Mouse (Mus musculus) liver, embryonic 16.5 days (tissue): ENCODE results near the gene Bcl7c. TPM values are rescaled to one million over a fixed set of nuclear protein-coding genes. Genes with fewer than 3 reads are reported as not detected.
A peak's percentile ranks its signal among the peaks of the same experiment; 100 is the strongest.

Source experiments
- ATAC-seq: fragments of 200-750 bp; cut with Nextera tagmentation; 2 replicates; pipeline ENCODE4 v1.8.0; 2017; ENCODE audit warnings: low read depth, mild to moderate bottlenecking, moderate number of reproducible peaks, moderate library complexity
- H3K27ac ChIP-seq: fragments of 300-500 bp; sonication (generic); 2 replicates; pipeline ENCODE4 v1.5.1; 2014; ENCODE audit warnings: mild to moderate bottlenecking, low read length
- H3K27me3 ChIP-seq: fragments of 300-500 bp; sonication (generic); 2 replicates; pipeline ENCODE4 v1.6.1; 2014; ENCODE audit warnings: low read depth, low read length, mixed read lengths; ENCODE audit not compliant: control insufficient read depth, insufficient read depth
- H3K36me3 ChIP-seq: fragments of 300-500 bp; sonication (generic); 2 replicates; pipeline ENCODE4 v1.6.1; 2014; ENCODE audit warnings: mild to moderate bottlenecking; ENCODE audit not compliant: control insufficient read depth, insufficient read depth
- H3K4me1 ChIP-seq: fragments of 300-500 bp; sonication (generic); 2 replicates; pipeline ENCODE4 v1.6.1; 2014; ENCODE audit warnings: low read depth, low read length, mixed read lengths; ENCODE audit not compliant: control insufficient read depth
- H3K4me2 ChIP-seq: fragments of 300-500 bp; sonication (generic); 2 replicates; pipeline ENCODE4 v1.6.1; 2014; ENCODE audit warnings: low read depth, low read length, mixed read lengths
- H3K4me3 ChIP-seq: fragments of 300-500 bp; sonication (generic); 2 replicates; pipeline ENCODE4 v1.5.1; 2014; ENCODE audit warnings: low read depth, mild to moderate bottlenecking, low read length
- H3K9ac ChIP-seq: fragments of 300-500 bp; sonication (generic); 2 replicates; pipeline ENCODE4 v1.6.1; 2014; ENCODE audit warnings: low read depth, low read length
- H3K9me3 ChIP-seq: fragments of 300-500 bp; sonication (generic); replicated peaks from 2 replicates; pipeline ENCODE4 v1.6.1; 2016; ENCODE audit warnings: low read length; ENCODE audit not compliant: control insufficient read depth
- WGBS: fragments of 180-500 bp; shearing (Covaris S2); extraction: QIAGEN DNeasy Blood & Tissue Kit; methylation state at CpG from one replicate; pipeline ENCODE4 v1.1.7; 2014; ENCODE audit not compliant: insufficient replicate concordance; 5-methylcytosine and 5-hydroxymethylcytosine counted together
- polyA plus RNA-seq: library from polyadenylated mRNA; unstranded; fragments of >200 nt; fragmentation: Nextera tagmentation; extraction: Ambion mirVana; gene quantifications from 2 replicates; pipeline ENCODE4 v1.2.1, GENCODE M21; 2015

The Bcl7c gene
- polyA plus RNA-seq, 1 experiment from 2014 or later, result 16.8 TPM

DNA sequence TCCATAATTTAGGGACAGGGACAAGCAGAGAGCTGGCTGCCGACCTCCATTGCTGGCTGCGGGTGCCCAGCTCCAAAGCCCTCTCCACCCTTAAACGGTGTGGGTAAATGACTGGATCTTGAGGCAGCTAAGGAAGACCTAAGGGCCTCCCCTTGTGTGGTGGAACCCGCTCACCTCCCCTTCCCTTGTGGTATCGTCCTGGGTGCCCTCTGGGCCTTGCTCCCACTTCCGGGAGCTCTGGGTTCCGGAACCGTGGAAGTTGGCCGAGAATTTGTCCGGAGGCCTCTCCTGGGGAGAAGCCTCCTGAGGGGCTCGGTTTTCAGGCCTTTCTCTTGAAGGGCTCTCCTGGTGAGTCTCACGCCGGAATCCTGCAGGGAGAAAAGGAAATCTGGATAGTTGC lies 42.1 kb downstream of the Bcl7c start:
- Histone ChIP-seq H3K9me3 (no peaks in the 10 kb centered on the region), H3K27me3 (no peaks in the 10 kb centered on the region), H3K9ac (no peak overlapping the region), H3K4me2 (no peak overlapping the region), H3K36me3 (no peaks in the 10 kb centered on the region), H3K4me1 (no peaks in the 10 kb centered on the region), H3K4me3 (no peak overlapping the region), H3K27ac (no peak overlapping the region)
- WGBS, result 77% methylated on average over 13 of the region's 13 CpGs
- ATAC-seq, result no peak

DNA sequence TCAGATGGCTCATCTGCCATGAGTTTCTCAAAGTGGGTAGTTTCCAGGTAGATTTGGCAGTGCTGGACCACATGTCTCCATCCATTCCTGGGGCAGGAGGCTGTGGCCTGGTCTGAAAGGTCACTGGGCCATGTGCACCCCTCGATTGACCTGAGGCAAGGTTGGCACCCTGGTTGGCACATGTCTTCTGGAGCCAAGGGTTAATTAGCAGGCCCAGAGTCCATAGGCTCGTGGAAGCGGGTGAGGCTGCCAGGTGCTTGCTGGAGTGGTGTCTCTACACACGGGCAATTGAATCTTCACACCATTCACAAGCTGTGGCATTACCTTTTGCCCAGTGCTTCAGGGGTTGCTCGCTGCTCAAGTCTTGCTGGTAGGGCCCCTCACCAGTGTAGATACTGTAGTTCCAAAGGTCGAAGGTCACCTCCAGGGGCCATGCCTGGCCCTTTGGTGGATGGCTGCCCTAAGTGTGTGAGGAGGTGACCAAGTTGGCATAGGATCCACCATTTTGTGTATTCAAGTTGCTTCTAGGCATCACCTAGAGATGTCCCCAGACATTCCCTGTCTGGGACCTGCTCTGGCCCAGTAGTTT lies 42.6 kb downstream of the Bcl7c start:
- WGBS, result 66% methylated on average over 6 of the region's 6 CpGs
- no peak overlapping the region for H3K27ac ChIP-seq
- no peaks in the 10 kb centered on the region for H3K9me3 ChIP-seq
- no peak overlapping the region for H3K4me2 ChIP-seq
- no peaks in the 10 kb centered on the region for H3K27me3 ChIP-seq
- H3K36me3 ChIP-seq, result no peaks in the 10 kb centered on the region
- no peak overlapping the region for H3K9ac ChIP-seq
- ATAC-seq, result no peak
- H3K4me1 ChIP-seq, result no peaks in the 10 kb centered on the region
- no peak overlapping the region for H3K4me3 ChIP-seq

DNA sequence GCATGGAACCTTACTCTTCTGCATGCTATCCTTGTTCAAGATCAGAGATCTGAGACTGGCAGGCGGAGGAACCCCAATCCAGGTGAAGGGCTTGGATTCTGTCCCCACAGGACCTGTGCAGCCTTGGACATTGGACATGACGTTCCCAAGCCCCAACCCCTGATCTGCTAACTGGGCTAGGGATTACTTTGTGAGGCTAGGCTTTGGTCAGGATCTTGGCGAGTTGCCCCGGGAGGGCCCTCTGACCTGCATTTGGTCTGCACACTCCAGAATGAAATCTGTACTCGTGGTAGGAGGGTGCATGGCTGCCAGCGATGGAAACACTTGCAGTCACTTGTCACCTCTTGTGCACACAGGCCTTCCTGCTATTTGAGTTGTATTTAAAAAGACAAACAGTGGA lies 45.8 kb downstream of the Bcl7c start:
- ATAC-seq, result peak; percentile 67
- Histone ChIP-seq H3K9me3 (no peaks in the 10 kb centered on the region), H3K27ac (no peak overlapping the region), H3K27me3 (no peaks in the 10 kb centered on the region), H3K4me3 (no peak overlapping the region), H3K36me3 (no peaks in the 10 kb centered on the region), H3K9ac (no peak overlapping the region), H3K4me1 (no peaks in the 10 kb centered on the region), H3K4me2 (no peak overlapping the region)
- WGBS, result 60% methylated on average over 6 of the region's 6 CpGs

DNA sequence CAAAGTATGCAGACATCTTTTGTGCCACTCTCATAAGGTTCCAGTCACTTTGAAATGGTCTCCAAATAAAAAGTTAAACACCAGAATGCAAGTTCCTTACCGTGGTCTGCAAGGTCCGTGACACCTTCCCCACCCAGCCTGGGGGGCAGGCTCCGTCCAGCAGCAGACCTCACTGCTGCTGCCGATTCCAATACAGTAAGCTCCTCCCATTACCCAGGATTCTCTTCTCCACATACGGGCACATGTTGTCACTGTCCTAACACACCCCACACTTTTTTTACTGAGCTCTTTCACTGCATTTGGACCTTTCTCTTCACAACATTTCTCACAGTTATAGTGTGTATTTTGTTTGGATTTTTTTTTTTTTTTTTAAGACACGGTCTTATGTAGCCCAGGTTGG lies 46.9 kb downstream of the Bcl7c start:
- ATAC-seq, result no peak
- H3K27me3 ChIP-seq, result no peaks in the 10 kb centered on the region
- no peaks in the 10 kb centered on the region for H3K36me3 ChIP-seq
- H3K9me3 ChIP-seq, result no peaks in the 10 kb centered on the region
- H3K4me2 ChIP-seq, result no peak overlapping the region
- no peak overlapping the region for H3K9ac ChIP-seq
- H3K4me3 ChIP-seq, result no peak overlapping the region
- H3K27ac ChIP-seq, result no peak overlapping the region
- H3K4me1 ChIP-seq, result no peaks in the 10 kb centered on the region
- WGBS, result 66% methylated on average over 6 of the region's 6 CpGs

GRCm38 (mm10) chr7:127660882-127661281 lies 47.9 kb downstream of the Bcl7c start:
- no peak for ATAC-seq
- Histone ChIP-seq H3K4me1 (no peaks in the 10 kb centered on the region), H3K36me3 (no peaks in the 10 kb centered on the region), H3K27me3 (no peaks in the 10 kb centered on the region), H3K4me3 (no peak overlapping the region), H3K9ac (no peak overlapping the region), H3K27ac (no peak overlapping the region), H3K9me3 (no peaks in the 10 kb centered on the region), H3K4me2 (no peak overlapping the region)
- WGBS, result 75% methylated on average over 3 of the region's 3 CpGs

- no peak overlapping the region for H3K4me3 ChIP-seq
- no peaks in the 10 kb centered on the region for H3K27me3 ChIP-seq
- ATAC-seq, result no peak
- H3K27ac ChIP-seq, result no peak overlapping the region
- WGBS, result 17% methylated on average over 4 of the region's 4 CpGs
- no peak overlapping the region for H3K4me2 ChIP-seq
- H3K9me3 ChIP-seq, result no peaks in the 10 kb centered on the region
- no peaks in the 10 kb centered on the region for H3K36me3 ChIP-seq
- no peak overlapping the region for H3K9ac ChIP-seq
- no peaks in the 10 kb centered on the region for H3K4me1 ChIP-seq
Observed at GRCm38 (mm10) chr7:127656946-127657345, 51.8 kb downstream of the Bcl7c start.

GRCm38 (mm10) chr7:127654318-127654717 lies 54.4 kb downstream of the Bcl7c start:
- Histone ChIP-seq H3K4me2 (no peak overlapping the region), H3K9ac (no peak overlapping the region), H3K27ac (no peak overlapping the region), H3K4me3 (no peak overlapping the region), H3K27me3 (no peaks in the 10 kb centered on the region), H3K4me1 (no peaks in the 10 kb centered on the region), H3K36me3 (no peaks in the 10 kb centered on the region), H3K9me3 (no peaks in the 10 kb centered on the region)
- 68% methylated on average over 10 of the region's 10 CpGs for WGBS
- no peak for ATAC-seq

- no peak overlapping the region for H3K27ac ChIP-seq
- H3K27me3 ChIP-seq, result no peaks in the 10 kb centered on the region; the same call in 1 of the 2 replicates
- H3K36me3 ChIP-seq, result no peaks in the 10 kb centered on the region
- ATAC-seq, result no peak; the same call in 1 of the 2 replicates
- no peaks in the 10 kb centered on the region for H3K9me3 ChIP-seq
- no peak overlapping the region for H3K4me3 ChIP-seq
- no peaks in the 10 kb centered on the region for H3K4me1 ChIP-seq
- peak overlapping the region; percentile 13 for H3K4me2 ChIP-seq
- 25% methylated on average over 18 of the region's 18 CpGs for WGBS
- H3K9ac ChIP-seq, result no peak overlapping the region
Observed at GRCm38 (mm10) chr7:127652050-127652449, 56.7 kb downstream of the Bcl7c start.

DNA sequence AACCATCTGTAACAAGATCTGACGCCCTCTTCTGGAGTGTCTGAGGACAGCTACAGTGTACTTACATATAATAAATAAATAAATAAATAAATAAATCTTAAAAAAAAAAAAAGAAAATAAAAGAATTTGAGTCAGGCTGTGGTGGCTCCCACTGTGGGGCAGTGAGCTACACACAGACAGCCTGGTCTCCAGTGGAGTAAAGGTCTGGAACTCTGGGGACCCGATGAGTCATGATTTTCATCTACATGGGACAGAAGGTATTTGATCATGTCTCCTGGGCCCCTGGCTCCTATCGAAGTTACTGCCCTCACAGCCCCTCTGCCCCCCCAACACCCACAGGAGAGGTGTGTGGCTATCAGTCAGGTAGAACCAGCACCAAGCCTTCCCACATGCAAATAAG lies 57.1 kb downstream of the Bcl7c start:
- H3K36me3 ChIP-seq, result no peaks in the 10 kb centered on the region
- H3K27me3 ChIP-seq, result no peaks in the 10 kb centered on the region; the same call in 1 of the 2 replicates
- no peaks in the 10 kb centered on the region for H3K4me1 ChIP-seq
- H3K9ac ChIP-seq, result no peak overlapping the region
- 54% methylated on average over 2 of the region's 3 CpGs for WGBS
- no peak overlapping the region for H3K4me3 ChIP-seq
- H3K9me3 ChIP-seq, result no peaks in the 10 kb centered on the region
- H3K27ac ChIP-seq, result no peak overlapping the region
- ATAC-seq, result no peak
- no peak overlapping the region for H3K4me2 ChIP-seq
